Mouse (Mus musculus): ENCODE measurements around the gene Abca13.

GRCm38 (mm10) chr11:9608249-9608648, 416.5 kb downstream of the Abca13 start:
- TF ChIP-seq CTCF (IDR thresholded peaks at IDR 0.05; ENCODE audit: extremely low read depth, insufficient read length, insufficient replicate concordance, low read depth, low read length) (no peak), POLR2A (IDR thresholded peaks at IDR 0.05; ENCODE audit: low read depth, low read length) (no peak)
